Mouse (Mus musculus) small intestine, adult 2 months (tissue): ENCODE measurements around the gene Olfr183. TPM values are rescaled to one million over a fixed set of nuclear protein-coding genes. Genes with fewer than 3 reads are reported as not detected.

Experiments used
- H3K27ac ChIP-seq: fragments of 200-500 bp; 2 replicates; pipeline ENCODE4 v1.5.1; 2012; ENCODE audit warnings: low read depth, low read length, control low read depth, inconsistent platforms; ENCODE audit not compliant: insufficient read depth
- H3K27me3 ChIP-seq: fragments of 200-500 bp; 2 replicates; pipeline ENCODE4 v1.6.1; 2012; ENCODE audit warnings: mild to moderate bottlenecking, moderate library complexity, low read length, inconsistent platforms; ENCODE audit not compliant: control insufficient read depth, insufficient read depth
- H3K36me3 ChIP-seq: fragments of 200-500 bp; 2 replicates; pipeline ENCODE4 v1.6.1; 2012; ENCODE audit warnings: mild to moderate bottlenecking, low read length, control low read depth, inconsistent platforms; ENCODE audit not compliant: control insufficient read depth, insufficient read depth
- H3K4me1 ChIP-seq: fragments of 200-500 bp; 2 replicates; pipeline ENCODE4 v1.6.1; 2012; ENCODE audit warnings: low read length, inconsistent platforms, mixed read lengths; ENCODE audit not compliant: control insufficient read depth, insufficient read depth, insufficient read length
- H3K4me3 ChIP-seq: fragments of 200-500 bp; 2 replicates; pipeline ENCODE4 v1.5.1; 2012; ENCODE audit warnings: low read depth, mild to moderate bottlenecking, control low read depth, inconsistent platforms, low read length, moderate library complexity
- CTCF ChIP-seq: fragments of 200-500 bp; IDR thresholded peaks from 2 replicates; pipeline ENCODE4 v1.5.1; 2012; ENCODE audit warnings: low read depth, mild to moderate bottlenecking, control low read depth, inconsistent platforms, low read length, moderate library complexity, mixed read lengths; ENCODE audit not compliant: insufficient replicate concordance, insufficient read length; ENCODE audit errors: extremely low read depth
- POLR2A ChIP-seq: fragments of 200-500 bp; IDR thresholded peaks from 2 replicates; pipeline ENCODE4 v1.6.1; 2012; ENCODE audit warnings: low read depth, mild to moderate bottlenecking, control low read depth, inconsistent platforms, low read length, moderate library complexity
- WGBS: fragments of 180-500 bp; shearing (Covaris S2); methylation state at CpG from one replicate; pipeline ENCODE4 v1.1.7; 2018; 5-methylcytosine and 5-hydroxymethylcytosine counted together
- polyA plus RNA-seq: library from polyadenylated mRNA; depleted of rRNA; stranded (reverse); fragments of >200 nt; gene quantifications from 2 replicates; pipeline ENCODE4 v1.2.3, GENCODE M21; 2012; rRNA removed

Gene Olfr183
- polyA plus RNA-seq: not detected in 2 replicates

DNA sequence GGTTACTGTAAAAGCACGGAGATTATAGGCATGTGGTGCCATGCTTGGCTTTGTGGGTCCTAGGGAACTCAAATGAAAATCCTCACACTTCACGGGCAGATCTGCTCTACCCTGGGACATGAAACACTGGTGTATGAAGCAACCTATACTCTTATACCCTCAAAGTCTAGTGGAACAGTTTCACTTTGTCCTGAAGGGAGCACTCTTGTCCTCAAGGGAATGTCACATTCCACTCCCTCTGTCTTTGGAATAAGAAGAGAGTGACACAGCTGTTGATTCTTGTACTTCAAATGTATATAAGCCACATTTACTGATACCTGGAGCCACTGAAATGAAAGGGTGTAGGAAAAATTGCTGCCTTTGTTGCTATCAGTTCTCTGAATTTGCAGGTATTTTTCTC is at the start of gene Olfr183:
Gene Olfr183, plus strand, starts transcription at position 301 of the 400 bp plus-strand sequence.
- Histone ChIP-seq H3K4me1 (no peaks in the 10 kb centered on the region), H3K4me3 (no peak within 1 kb of the TSS), H3K36me3 (no peaks in the 10 kb centered on the region), H3K27me3 (no peaks in the 10 kb centered on the region), H3K27ac (no peak within 1 kb of the TSS)
- 61% methylated on average over 2 of the region's 2 CpGs for WGBS
- TF ChIP-seq CTCF (no peak), POLR2A (no peak)

DNA sequence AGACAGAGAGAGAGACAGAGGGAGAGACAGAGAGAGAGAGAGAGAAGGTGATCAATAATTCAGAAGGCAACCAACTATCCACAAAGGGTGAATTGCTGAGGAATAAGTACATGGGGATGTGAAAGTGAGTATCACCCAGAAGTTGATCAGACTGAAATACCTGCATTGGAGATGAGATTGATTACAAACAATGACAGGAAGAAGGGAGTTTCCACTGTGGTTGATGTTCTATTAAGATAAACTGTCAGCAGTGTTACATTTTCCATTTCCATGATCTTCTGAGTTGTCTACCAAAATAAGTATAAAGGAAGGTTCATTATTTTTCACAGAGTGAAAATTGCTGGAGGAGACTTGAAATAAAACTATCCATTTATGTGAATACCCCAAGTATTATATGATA is 12.0 kb downstream of the Olfr183 start:
- Histone ChIP-seq H3K36me3 (no peaks in the 10 kb centered on the region), H3K27me3 (no peaks in the 10 kb centered on the region), H3K4me3 (no peak overlapping the region), H3K27ac (no peak overlapping the region), H3K4me1 (no peaks in the 10 kb centered on the region)
- no peak for TF ChIP-seq CTCF
- no peak for TF ChIP-seq POLR2A

DNA sequence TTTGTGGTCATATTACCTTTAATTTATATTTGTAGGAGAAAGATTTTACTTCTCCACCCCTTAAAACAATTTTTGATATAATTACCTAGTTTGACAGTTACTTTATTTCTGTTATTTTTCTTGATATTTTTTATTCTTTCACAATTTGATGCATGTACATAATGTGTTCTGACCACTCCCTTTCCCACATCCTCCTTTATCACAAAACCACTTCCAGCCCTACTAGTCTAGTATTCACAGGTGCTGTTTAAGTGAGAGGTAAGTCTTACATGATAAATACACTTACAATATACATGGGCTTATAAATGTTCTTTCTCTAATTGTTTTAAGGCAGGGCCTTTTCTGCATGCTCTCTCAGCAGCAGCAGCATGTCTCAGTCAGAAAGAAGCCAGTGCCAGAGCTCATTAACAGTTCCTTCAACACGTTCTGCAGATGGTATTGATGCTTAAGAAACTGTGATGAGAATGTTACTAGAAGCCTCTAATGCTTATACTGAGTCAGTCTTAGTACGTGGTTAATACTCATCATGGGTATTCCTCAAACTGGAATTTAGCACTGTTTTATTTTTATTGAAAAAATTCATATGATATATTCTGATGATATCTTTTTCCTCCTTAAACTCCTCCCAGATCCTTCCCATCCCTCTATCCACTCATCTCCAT is 18.3 kb downstream of the Olfr183 start:
- Histone ChIP-seq H3K4me1 (no peaks in the 10 kb centered on the region), H3K36me3 (no peaks in the 10 kb centered on the region), H3K4me3 (no peak overlapping the region), H3K27ac (no peak overlapping the region), H3K27me3 (no peaks in the 10 kb centered on the region)
- WGBS: 49% methylated on average over 2 of the region's 2 CpGs
- no peak for TF ChIP-seq POLR2A
- TF ChIP-seq CTCF: no peak

DNA sequence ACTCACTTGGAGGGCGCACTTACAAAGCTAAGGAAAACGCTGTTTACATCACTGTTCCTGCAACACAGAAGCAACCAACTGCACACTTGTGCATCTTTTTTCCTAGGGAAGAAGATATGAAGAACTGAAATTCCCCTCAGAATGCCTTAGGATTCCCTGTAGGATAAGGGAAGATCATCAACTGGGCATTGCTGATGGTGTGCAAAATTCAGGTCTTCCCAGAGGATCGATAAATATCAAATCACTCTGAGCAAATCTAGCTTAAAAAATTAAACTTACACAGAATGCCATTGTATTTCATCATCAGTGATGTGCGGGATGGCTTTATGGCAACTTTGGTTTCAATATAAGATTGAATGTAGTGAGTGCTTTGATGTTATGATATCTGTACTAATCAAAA is 35.0 kb downstream of the Olfr183 start, which contains the start of gene Olfr186:
Gene Olfr186, minus strand, starts transcription at position 101 of the 400 bp plus-strand sequence.
- no peaks in the 10 kb centered on the region for H3K36me3 ChIP-seq
- H3K27me3 ChIP-seq: no peaks in the 10 kb centered on the region
- no peak within 1 kb of the TSS for H3K27ac ChIP-seq
- no peak for TF ChIP-seq POLR2A
- no peak for TF ChIP-seq CTCF
- no peaks in the 10 kb centered on the region for H3K4me1 ChIP-seq
- 91% methylated on average over 4 of the region's 4 CpGs for WGBS
- no peak within 1 kb of the TSS for H3K4me3 ChIP-seq

DNA sequence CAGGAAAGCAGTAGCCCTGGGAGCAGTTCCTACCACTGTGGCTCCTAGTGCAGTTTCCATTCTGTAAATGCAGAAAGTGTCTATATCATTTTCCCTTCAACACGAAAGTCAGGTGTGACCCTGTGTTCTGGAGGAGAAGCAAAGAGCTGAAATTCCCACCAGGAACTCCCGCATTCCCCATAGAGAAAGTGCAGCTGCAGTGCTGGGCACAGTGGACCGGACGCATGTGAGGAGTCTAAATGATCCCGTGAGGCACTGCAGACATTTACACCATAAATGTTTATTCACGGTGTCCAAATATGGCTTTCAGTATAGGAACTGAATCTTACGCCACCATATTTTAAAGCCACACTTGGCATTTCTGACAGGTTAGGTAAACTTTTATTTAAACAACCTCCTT is 44.6 kb downstream of the Olfr183 start, which contains the start of gene Olfr187:
Gene Olfr187, minus strand, starts transcription at position 58 of the 400 bp plus-strand sequence.
- Histone ChIP-seq H3K27me3 (no peaks in the 10 kb centered on the region), H3K27ac (no peak within 1 kb of the TSS), H3K4me1 (no peaks in the 10 kb centered on the region), H3K4me3 (no peak within 1 kb of the TSS), H3K36me3 (no peaks in the 10 kb centered on the region)
- no peak for TF ChIP-seq POLR2A
- no peak for TF ChIP-seq CTCF
- WGBS: 80% methylated on average over 7 of the region's 7 CpGs

DNA sequence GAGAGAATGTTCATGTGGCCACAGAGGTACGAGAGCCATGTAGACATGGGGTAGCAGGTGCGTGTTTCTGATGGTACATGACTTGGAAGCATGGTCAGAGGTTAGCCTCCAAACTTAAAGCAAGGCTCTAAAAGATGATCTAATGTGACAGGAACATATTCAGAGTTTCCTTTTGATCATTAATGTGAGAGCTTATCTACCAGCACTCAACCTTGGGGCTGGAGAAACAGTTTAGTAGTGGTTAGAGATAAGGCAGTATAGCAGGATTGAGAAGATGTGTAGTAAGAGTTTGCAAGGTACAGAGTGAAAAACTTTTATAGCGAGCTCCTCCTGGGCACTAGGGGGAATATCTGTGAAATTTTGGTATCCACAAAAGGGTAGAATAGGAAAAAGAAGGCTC is 50.7 kb downstream of the Olfr183 start:
- Histone ChIP-seq H3K27ac (no peak overlapping the region), H3K4me1 (no peaks in the 10 kb centered on the region), H3K4me3 (no peak overlapping the region), H3K27me3 (no peaks in the 10 kb centered on the region), H3K36me3 (no peaks in the 10 kb centered on the region)
- 75% methylated on average over 3 of the region's 3 CpGs for WGBS
- no peak for TF ChIP-seq POLR2A
- no peak for TF ChIP-seq CTCF

DNA sequence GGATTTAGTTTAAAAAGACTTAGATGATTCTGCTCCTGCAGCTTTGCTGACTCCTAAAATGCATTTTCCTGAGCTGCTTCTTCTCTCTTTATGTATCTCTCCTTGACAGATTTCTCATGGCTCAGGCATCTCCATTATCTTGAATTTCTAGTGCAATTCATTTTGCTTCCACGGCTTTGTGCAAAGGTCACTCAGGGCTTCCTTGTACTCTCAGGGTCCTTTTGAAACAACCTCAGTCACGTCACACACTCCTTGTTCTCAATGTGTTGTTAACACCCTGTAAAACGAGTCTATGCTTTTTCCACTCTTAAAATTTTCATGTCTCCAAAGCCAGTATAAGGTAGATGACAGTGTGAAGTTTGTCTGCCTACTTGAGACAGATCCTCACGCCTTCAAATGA is 52.4 kb downstream of the Olfr183 start:
- WGBS: 45% methylated on average over 4 of the region's 4 CpGs
- no peaks in the 10 kb centered on the region for H3K27me3 ChIP-seq
- no peak overlapping the region for H3K27ac ChIP-seq
- no peaks in the 10 kb centered on the region for H3K36me3 ChIP-seq
- H3K4me3 ChIP-seq: no peak overlapping the region
- no peak for TF ChIP-seq CTCF
- TF ChIP-seq POLR2A: no peak
- H3K4me1 ChIP-seq: no peaks in the 10 kb centered on the region
